Mouse (Mus musculus): ENCODE measurements around the gene H6pd. TPM values are rescaled to one million over a fixed set of nuclear protein-coding genes. Genes with fewer than 3 reads are reported as not detected.

H6pd gene
- total and polyA plus RNA-seq, 3 experiments: 6.9 to 10.8 TPM; not detected in 1

- DNase-seq (ENCODE audit: low read depth, low spot score): peak; percentile 79
- Histone ChIP-seq H3K27me3 (ENCODE audit: control insufficient read depth in 1 of 2, insufficient read depth in 2 of 2, low read length in 2 of 2) (no peaks in the 10 kb centered on the region), H3K4me3 (ENCODE audit: control insufficient read depth in 1 of 2, insufficient read depth in 1 of 2, low read depth in 2 of 2, low read length in 2 of 2) (peak overlapping the region in 1 of 2 experiments; percentile 27; a peak in 2 of 4 replicates), H3K79me2 (ENCODE audit: control insufficient read depth, insufficient read depth, low read length, poor library complexity) (peaks cover 5% of the 10 kb centered on the region; the same call in 1 of the 2 replicates), H3K9ac (ENCODE audit: control insufficient read depth, low read depth, low read length, poor library complexity, severe bottlenecking) (peak overlapping the region; percentile 70), H3K4me1 (ENCODE audit: control insufficient read depth in 1 of 2, insufficient read depth in 2 of 2, low read length in 2 of 2) (peaks cover 6 to 20% of the 10 kb centered on the region in 2 experiments; a peak in 3 of 4 replicates), H3K27ac (ENCODE audit: control insufficient read depth, low read depth, low read length) (peak overlapping the region; percentile 44), H3K9me3 (replicated peaks; ENCODE audit: insufficient read depth, low read length) (no peaks in the 10 kb centered on the region), H3K36me3 (ENCODE audit: control insufficient read depth in 1 of 2, insufficient read depth in 2 of 2, low read length in 2 of 2) (peaks cover 0 to 14% of the 10 kb centered on the region in 2 experiments; a peak in 2 of 4 replicates)
- no peak for TF ChIP-seq USF1 (IDR thresholded peaks at IDR 0.05; ENCODE audit: low read depth, low read length)
- TF ChIP-seq MYC (IDR thresholded peaks at IDR 0.05; ENCODE audit: low read depth, low read length): 0 out of 2 replicates have a peak, but pooled peaks have one; percentile 43
- no peak for TF ChIP-seq ZKSCAN1 (IDR thresholded peaks at IDR 0.05; ENCODE audit: low read depth, low read length)
- peak; percentile 71 for TF ChIP-seq TBP (IDR thresholded peaks at IDR 0.05; ENCODE audit: low read depth, low read length)
- peak; percentile 69; the same call in 1 of the 2 replicates for TF ChIP-seq MAFK (IDR thresholded peaks at IDR 0.05; ENCODE audit: borderline replicate concordance, low read depth, low read length)
- TF ChIP-seq GABPA (IDR thresholded peaks at IDR 0.05; ENCODE audit: low read depth, low read length): peak; percentile 81; the same call in 1 of the 2 replicates
- peak in 1 of 2 experiments; percentile 51; a peak in 1 of 4 replicates for TF ChIP-seq POLR2A (IDR thresholded peaks at IDR 0.05; ENCODE audit: control insufficient read depth in 1 of 2, insufficient read depth in 1 of 2, low read depth in 1 of 2, low read length in 2 of 2, poor library complexity in 1 of 2)
Observed at GRCm38 (mm10) chr4:150002021-150002528, 6.7 kb downstream of the H6pd start.

DNA sequence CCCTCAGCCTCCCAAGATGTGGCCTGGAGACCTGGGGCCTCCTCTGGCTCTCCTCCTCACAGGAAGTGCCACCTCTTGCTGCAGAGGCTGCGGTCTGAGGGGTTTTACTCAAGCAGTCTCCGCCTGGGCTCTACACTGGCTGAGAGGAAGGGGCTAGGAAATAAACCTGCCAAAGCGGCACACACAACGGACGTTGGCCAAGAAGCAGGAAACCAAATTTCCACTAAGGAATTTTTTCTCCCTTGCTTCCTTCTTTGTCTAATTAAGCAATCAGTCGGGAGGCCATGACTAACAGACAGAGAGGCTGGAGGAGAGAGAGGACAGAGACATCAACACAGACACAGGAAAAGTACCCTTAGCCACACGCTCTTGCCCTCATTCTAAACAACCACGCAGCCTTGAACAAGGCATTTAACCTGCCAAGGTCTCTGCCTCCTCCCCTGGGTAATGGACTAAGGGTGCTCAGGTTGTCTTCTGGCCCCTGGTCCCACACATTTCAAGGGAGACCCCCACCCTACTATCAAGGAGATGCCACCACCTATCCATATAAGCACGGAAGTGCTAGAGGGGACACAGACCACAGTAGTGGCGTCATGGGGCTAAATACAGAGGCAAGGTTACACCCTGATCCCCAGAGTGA lies 7.5 kb downstream of the H6pd start:
- H3K9ac ChIP-seq (ENCODE audit: control insufficient read depth, low read depth, low read length, poor library complexity, severe bottlenecking): no peak overlapping the region
- H3K4me3 ChIP-seq (ENCODE audit: control insufficient read depth in 1 of 2, insufficient read depth in 1 of 2, low read depth in 2 of 2, low read length in 2 of 2): no peak overlapping the region
- TF ChIP-seq EP300 (IDR thresholded peaks at IDR 0.05; ENCODE audit: low read depth in 1 of 2, low read length in 2 of 2) (no peak), NRF1 (IDR thresholded peaks at IDR 0.05; ENCODE audit: insufficient read depth, low read depth, low read length, poor library complexity, severe bottlenecking) (no peak), TAL1 (IDR thresholded peaks at IDR 0.05; ENCODE audit: low read length) (no peak), MAFK (IDR thresholded peaks at IDR 0.05; ENCODE audit: borderline replicate concordance, low read depth, low read length) (no peak), RCOR1 (IDR thresholded peaks at IDR 0.05; ENCODE audit: low read depth, low read length) (no peak), GABPA (IDR thresholded peaks at IDR 0.05; ENCODE audit: low read depth, low read length) (no peak), CHD2 (IDR thresholded peaks at IDR 0.05; ENCODE audit: low read length) (no peak), USF2 (IDR thresholded peaks at IDR 0.05; ENCODE audit: borderline replicate concordance in 1 of 2, insufficient read depth in 1 of 2, low read depth in 1 of 2, low read length in 2 of 2) (no peak), UBTF (IDR thresholded peaks at IDR 0.05; ENCODE audit: borderline replicate concordance, insufficient read depth, low read depth, low read length) (no peak), ELF1 (IDR thresholded peaks at IDR 0.05; ENCODE audit: low read depth, low read length) (no peak), ZKSCAN1 (IDR thresholded peaks at IDR 0.05; ENCODE audit: low read depth, low read length) (no peak), POLR2AphosphoS2 (IDR thresholded peaks at IDR 0.05; ENCODE audit: low read length) (no peak), SIN3A (IDR thresholded peaks at IDR 0.05; ENCODE audit: low read length) (no peak), TBP (IDR thresholded peaks at IDR 0.05; ENCODE audit: low read depth, low read length) (no peak), ZNF384 (IDR thresholded peaks at IDR 0.05; ENCODE audit: low read depth, low read length) (no peak), MXI1 (IDR thresholded peaks at IDR 0.05; ENCODE audit: low read depth, low read length) (no peak), POLR2A (IDR thresholded peaks at IDR 0.05; ENCODE audit: control insufficient read depth in 1 of 2, insufficient read depth in 1 of 2, low read depth in 1 of 2, low read length in 2 of 2, poor library complexity in 1 of 2) (no peak)
- no peak for DNase-seq (ENCODE audit: low read depth, low spot score)
- H3K36me3 ChIP-seq (ENCODE audit: control insufficient read depth in 1 of 2, insufficient read depth in 2 of 2, low read length in 2 of 2): peaks cover 0 to 14% of the 10 kb centered on the region in 2 experiments; a peak in 2 of 4 replicates
- H3K79me2 ChIP-seq (ENCODE audit: control insufficient read depth, insufficient read depth, low read length, poor library complexity): peaks cover 5% of the 10 kb centered on the region; the same call in 1 of the 2 replicates
- no peaks in the 10 kb centered on the region for H3K9me3 ChIP-seq (replicated peaks; ENCODE audit: insufficient read depth, low read length)
- peaks cover 6 to 18% of the 10 kb centered on the region in 2 experiments; a peak in 3 of 4 replicates for H3K4me1 ChIP-seq (ENCODE audit: control insufficient read depth in 1 of 2, insufficient read depth in 2 of 2, low read length in 2 of 2)
- no peaks in the 10 kb centered on the region for H3K27me3 ChIP-seq (ENCODE audit: control insufficient read depth in 1 of 2, insufficient read depth in 2 of 2, low read length in 2 of 2)
- H3K27ac ChIP-seq (ENCODE audit: control insufficient read depth, low read depth, low read length): peak overlapping the region; percentile 44
